Mouse (Mus musculus): ENCODE results near the gene Stk32b.

DNA sequence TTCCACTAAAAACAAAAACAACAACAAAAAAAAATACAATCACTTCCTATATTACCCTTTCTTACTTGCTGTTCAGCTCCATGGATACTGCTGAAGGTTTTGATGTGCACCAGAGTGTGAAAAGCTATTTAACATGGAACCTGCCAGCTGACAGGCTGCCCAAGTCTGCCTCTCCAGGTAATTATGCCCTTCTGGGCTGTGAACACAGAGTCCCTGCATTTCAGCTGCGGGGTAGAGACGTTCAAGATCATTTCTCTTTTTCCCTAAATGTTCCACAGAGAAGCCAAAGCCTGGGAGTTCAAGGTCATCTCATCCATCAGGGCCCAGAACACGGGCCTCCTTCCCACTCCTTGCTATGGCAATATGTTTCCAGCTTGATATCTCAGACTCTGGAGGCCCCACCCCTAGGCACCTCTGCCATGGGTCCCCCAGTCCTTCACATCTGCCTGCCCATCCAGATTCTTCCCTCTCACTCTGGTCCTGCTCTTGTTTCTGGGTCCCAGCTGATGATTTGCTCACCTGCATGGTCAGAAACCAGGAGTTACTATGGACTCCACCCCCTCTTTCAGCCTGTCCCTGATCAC is 244.9 kb downstream of the Stk32b start:
- TF ChIP-seq POLR2A (IDR thresholded peaks at IDR 0.05; ENCODE audit: insufficient read depth, low read depth, low read length) (no peak), CTCF (IDR thresholded peaks at IDR 0.05; ENCODE audit: insufficient read depth, low read depth, low read length) (no peak)
